Mouse (Mus musculus) lung, postnatal 10 days (tissue): Measurements from ENCODE around the gene Ccdc6.
A peak's percentile ranks its signal among the peaks of the same experiment; 100 is the strongest.

Experiments
- DNase-seq: peaks from one replicate; pipeline ENCODE4 v3.0.0; 2021

Gene Ccdc6

DNA sequence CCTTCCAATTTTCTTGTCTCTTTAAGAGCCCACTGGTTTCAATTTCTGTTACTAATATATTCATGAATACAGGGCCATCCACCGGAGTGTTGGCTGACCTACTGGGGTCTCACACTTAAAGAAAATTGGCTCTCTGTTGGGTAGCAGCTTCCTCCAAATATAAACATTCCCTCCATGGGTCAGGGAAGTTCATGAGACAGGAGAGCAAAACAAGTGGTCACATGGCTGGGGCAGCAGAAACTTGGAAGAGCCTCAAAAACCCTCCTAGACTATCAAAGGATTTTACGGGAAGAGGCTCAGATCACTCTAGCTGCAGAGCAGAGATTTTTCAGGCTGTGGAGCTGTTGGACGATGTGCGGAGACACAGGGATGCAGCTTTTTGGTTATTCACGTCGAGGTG, 128.8 kb downstream of the Ccdc6 start:
- DNase-seq = peak; percentile 78

DNA sequence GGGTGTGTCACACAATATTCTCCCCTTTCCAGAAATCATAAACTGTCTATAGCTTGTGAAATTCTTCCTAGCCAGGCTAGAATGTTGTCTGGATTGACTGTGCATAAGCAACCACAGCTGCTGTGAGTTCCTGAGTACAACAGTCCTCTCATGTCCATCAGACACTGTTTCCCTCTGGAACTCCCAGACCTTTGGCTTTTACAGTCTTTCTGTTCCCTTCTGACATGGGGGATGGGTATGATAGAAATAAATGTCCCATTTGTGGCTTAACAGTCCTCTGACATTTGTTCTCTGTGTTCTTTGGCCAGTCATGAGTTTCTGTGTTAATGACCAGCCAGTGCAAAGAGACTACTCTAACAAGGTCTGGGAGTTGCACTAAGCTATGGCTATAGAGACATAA, 129.7 kb downstream of the Ccdc6 start:
- DNase-seq = peak; percentile 73

DNA sequence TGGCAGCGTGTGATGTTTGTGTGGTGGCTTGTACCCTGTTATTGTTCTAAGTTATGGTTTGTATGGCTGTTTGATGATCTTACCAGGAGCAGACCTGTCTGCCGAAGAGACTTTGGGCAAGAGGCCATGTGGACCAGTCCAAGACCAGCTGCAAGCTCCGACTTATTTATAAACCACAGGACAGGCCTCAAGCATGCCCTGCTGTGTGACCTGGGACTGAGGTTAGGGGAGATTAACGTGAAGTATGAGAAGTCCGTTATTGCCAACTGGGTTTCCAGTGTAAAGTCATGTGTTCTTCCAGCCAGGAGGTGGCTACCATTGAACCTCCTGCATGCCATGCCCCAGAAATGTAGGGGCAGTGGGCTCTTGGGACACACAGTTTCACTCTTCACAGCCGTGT, 133.4 kb downstream of the Ccdc6 start:
- no peak for DNase-seq

DNA sequence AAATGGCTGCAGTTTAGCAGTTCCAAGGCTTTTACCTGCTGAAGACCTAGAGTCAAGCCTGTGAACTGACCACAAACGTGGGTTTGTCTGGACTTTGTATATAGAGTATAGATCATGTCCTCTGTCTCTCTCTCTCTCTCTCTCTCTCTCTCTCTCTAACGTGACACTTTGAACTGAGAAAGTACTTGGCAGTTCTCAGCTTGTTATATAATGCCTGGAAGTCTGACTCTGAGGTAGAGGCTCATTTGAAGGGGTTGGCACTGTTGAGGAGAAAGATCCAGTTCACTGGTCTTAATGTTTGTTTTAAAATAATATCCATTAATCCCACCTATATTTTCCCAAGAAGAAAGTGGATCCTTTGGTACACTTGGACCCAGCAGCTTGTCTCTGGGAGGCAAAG, 141.0 kb downstream of the Ccdc6 start:
- DNase-seq = no peak
